Mouse (Mus musculus) brown adipose tissue, adult 24 weeks (tissue): Measurements from ENCODE around the gene Ccdc24. TPM values are rescaled to one million over a fixed set of nuclear protein-coding genes. Genes with fewer than 3 reads are reported as not detected.

ENCODE experiments used
- H3K27ac ChIP-seq: fragments of 200-500 bp; replicated peaks from 2 replicates; pipeline ENCODE4 v1.5.1; 2012; ENCODE audit warnings: low read depth, mild to moderate bottlenecking, low read length
- H3K4me1 ChIP-seq: fragments of 200-500 bp; 2 replicates; pipeline ENCODE4 v1.6.1; 2012; ENCODE audit warnings: low read length, mixed read lengths; ENCODE audit not compliant: control insufficient read depth, insufficient read depth, insufficient read length
- H3K4me3 ChIP-seq: fragments of 200-500 bp; 2 replicates; pipeline ENCODE4 v1.5.1; 2012; ENCODE audit warnings: low read depth, mild to moderate bottlenecking, low read length, moderate library complexity; ENCODE audit not compliant: insufficient read depth
- polyA plus RNA-seq: library from polyadenylated mRNA; stranded (reverse); fragments of >200 nt; gene quantifications from 2 replicates; pipeline ENCODE4 v1.2.4, GENCODE M21; 2012; ENCODE audit not compliant: missing spikeins, insufficient read depth, insufficient read length

Gene Ccdc24
- polyA plus RNA-seq, 1 experiment: not detected

DNA sequence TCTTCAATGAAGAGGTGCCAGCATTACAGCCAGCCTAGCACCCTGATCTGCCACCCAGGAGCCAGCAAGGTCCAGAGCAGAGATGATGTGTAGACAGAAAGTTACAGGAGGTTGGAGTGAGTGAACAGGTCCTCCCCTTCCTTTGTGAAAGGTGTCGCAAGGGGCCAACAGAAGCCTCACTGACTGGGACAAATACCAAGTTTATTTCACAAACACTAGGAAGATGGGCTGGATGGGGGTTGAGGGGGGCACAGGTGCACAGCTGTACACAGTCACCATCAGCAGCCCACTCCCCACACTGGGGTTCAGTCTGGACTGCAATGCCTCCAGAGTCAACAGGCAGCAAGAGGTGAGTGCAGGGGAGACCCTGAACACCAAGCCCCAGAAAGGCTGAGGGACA is 11.8 kb upstream of the Ccdc24 start:
- no peak overlapping the region for H3K4me3 ChIP-seq
- H3K27ac ChIP-seq: no peak overlapping the region
- H3K4me1 ChIP-seq: peaks cover 8% of the 10 kb centered on the region

DNA sequence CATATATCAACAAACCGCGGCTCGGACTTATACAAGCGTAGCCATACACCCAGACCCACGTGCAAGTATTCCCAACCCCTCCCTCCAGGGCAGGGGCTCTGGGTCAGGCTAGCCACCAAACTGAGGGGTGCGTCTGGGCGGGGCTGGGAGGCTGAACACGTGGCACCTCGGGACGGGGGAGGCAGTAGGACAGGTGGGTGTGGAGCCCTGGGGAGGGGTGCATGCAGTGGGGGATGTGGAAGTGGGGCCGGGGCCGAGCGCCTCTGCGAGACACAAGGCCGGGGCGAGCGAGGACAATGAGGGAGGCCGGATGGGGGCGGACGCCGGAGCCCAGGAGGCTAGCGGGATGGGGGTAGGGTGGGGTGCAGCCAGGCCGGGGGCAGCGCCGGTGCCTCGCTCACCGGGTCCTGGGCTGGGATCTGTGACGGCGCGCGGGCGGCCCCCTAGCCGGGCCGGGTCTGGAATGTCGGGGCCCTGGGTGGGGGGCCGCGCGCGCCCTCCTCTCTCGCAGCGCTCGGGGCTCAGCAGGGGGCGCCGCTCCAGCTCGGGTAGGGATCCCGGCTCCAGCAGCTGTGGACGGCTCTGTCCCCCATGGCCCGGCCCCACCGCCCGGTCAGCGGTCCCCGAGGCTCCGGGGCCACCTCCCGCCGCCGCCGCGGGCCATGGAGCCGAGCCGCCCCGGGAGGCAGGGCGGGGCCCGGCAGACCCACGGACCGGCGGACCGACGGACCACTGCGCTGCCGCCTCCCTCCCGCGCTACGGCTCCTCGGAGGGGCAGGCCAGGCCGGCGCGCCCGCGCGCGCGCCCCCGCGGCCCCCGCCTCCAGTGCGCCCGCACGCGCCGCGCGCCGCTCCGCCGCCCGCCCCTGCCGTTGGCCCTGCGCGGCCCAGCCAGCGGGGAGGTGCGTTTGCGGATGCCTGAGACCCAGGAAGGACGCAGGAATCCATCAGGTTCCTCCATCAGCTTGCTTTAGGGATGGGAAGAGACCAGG is 10.6 kb upstream of the Ccdc24 start, which contains the start of gene B4galt2:
TSS of gene B4galt2 (minus strand) at position 787 of the 991 bp plus-strand sequence.
- H3K4me3 ChIP-seq: peak within 1 kb of the TSS; percentile 66
- H3K27ac ChIP-seq: no peak within 1 kb of the TSS
- peaks cover 8% of the 10 kb centered on the region for H3K4me1 ChIP-seq

DNA sequence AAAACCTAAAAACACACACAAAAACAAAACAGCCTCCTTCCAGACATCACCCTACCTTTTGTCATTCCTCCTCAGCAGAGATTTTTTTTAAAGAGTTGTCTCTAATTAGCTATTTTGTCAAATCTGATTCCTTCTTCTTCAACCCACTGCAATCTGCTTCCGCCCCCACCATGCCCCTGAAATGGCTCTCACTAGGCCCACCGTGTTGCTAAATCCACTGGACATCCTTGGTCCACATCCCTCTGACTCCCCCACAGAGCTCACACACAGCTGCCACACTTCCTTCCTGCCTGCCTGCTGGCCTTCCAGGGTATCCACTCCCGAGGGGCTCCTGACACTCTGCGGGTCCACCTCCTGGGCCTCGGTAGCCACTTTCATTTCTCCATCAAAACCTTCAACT is 6.3 kb upstream of the Ccdc24 start:
- Histone ChIP-seq H3K4me3 (no peak overlapping the region), H3K27ac (no peak overlapping the region), H3K4me1 (peaks cover 3% of the 10 kb centered on the region)

DNA sequence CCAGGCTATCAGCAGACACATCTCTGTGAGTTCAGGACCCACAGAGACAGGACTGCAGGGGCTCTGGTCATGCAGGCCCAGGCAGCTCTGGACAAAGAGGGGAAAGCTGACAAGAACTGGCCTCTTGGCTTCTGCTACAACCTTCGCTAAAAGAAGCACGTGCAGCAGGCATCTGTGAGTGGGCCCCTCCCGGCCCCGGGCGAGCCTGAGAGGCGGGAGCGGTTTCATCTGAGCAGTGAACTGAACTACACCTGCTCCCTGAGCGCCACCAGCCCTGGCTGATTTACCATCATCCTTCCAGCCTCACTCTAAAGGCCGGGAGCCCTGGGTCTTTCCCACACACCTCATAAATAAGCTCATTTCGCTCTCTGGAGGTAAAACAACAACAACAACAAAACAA is 5.9 kb upstream of the Ccdc24 start:
- Histone ChIP-seq H3K27ac (no peak overlapping the region), H3K4me1 (no peaks in the 10 kb centered on the region)

DNA sequence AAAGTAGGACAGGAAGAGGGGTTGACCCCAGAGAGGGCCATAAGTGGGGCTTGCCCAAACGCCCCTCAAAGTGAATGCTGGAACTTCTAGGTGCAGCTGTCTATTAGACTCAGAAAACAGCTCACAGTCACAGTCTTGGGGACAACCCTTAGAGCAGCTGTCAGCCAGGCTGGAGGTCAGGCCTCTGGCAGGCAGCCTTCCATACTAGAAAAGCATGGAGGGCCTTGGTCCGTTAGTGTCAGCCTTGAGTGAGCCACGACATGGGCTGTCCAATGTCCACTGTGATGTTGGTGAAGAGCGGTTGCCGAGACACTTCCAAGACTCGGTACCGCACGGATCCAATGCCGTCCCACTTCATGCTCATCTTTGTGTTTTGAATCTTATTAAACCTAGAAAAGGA is 1.3 kb upstream of the Ccdc24 start:
- no peaks in the 10 kb centered on the region for H3K4me1 ChIP-seq
- H3K4me3 ChIP-seq: no peak overlapping the region
- H3K27ac ChIP-seq: no peak overlapping the region

More for the DNA sequence above, 5.9 kb upstream of the Ccdc24 start:
- H3K4me3 ChIP-seq: no peak overlapping the region

DNA sequence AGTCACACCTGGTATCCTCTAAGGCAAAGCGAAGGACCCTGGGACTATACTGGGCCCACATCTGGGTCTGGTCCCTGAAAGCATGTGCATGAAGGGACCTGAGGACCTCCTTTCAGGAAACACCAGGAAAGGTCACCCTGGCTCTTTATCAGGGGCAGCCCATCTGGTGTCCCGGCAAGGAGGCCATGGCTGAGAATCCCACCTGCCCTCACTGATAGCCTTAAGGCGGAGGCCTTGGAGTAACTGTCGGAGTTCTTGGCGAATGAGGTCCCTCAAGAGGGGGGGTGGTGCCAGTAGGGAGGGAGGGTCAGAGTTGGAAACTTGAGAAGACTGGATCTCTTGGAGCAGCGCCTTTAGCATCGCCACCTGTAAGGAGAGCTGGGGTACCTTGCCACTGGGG is 570 bp downstream of the Ccdc24 start:
- Histone ChIP-seq H3K4me3 (no peak overlapping the region), H3K4me1 (no peaks in the 10 kb centered on the region), H3K27ac (no peak overlapping the region)

DNA sequence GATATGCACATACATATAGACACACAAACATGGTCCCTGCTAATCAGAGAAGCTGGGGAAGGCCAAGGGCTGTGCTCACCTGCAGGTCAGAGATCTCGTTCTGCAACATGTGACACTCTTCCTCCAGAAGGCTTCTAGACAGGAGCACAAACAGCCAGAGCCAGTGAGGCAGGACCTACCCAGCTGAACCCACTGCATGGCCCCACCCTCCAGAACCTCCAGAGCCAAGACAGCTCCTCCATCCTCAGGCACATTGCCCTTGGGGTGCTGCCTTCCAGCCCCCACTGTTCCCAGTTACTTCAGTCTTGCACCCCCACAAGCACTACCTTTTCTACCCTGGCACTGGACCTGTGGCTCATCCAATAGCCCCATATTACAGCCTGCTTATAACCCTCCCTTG is 1.9 kb downstream of the Ccdc24 start:
- Histone ChIP-seq H3K4me3 (no peak overlapping the region), H3K4me1 (no peaks in the 10 kb centered on the region), H3K27ac (no peak overlapping the region)

DNA sequence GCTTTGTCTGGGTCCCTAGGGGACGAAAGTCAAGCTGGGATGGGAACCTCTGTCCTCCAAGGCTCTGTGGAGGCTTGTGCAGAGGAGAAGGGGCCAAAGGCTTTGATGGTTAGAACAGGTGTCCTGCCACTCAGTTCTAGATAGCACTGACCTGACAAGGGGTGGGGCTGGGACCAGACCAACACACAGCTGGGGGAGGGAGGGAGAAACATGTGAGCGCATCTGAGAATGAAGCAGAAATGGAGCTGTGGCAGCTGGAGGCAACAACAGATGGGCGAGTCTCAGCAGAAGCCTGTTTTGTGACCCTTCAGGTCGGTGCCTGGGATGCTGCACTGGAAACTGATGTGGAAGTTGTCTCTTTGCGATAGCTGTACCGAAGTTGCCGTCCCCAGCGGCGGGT is 3.0 kb downstream of the Ccdc24 start:
- Histone ChIP-seq H3K27ac (no peak overlapping the region), H3K4me3 (no peak overlapping the region), H3K4me1 (no peaks in the 10 kb centered on the region)

DNA sequence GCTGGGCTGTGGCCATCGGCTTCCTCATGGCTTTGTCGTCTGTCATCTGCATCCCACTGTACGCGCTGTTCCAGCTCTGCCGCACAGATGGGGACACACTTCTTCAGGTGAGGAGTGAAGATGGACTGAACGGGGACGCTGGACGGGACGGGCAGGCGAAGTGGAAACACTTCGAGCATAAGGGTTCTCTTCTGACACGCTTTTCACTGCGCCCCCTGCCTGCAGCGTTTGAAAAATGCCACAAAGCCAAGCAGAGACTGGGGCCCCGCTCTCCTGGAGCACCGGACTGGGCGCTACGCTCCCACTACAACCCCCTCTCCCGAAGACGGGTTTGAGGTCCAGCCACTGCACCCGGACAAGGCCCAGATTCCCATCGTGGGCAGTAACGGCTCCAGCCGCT is 4.5 kb downstream of the Ccdc24 start:
- Histone ChIP-seq H3K4me1 (no peaks in the 10 kb centered on the region), H3K4me3 (no peak overlapping the region)

DNA sequence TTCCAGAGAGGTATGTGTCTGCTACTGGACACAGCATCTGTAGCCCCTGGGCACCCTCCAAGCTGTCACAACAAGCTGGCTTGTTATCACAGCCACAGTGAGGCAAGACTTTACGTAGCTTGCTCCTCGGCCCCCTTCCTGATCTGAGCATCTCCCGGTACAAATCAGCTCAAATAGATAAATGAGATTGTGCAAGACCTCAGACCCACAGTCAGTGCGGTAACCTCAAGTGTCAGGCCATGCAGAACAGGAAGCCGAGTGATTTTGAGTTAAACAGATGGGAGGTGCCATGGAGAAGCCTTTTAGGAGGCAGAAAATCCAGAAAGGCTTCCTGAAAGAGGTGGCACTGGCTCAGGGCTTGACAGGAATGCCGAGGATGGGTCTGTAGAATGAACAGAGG is 5.4 kb downstream of the Ccdc24 start:
- Histone ChIP-seq H3K27ac (no peak overlapping the region), H3K4me3 (no peak overlapping the region), H3K4me1 (no peaks in the 10 kb centered on the region)

More for the DNA sequence above, 4.5 kb downstream of the Ccdc24 start:
- H3K27ac ChIP-seq: no peak overlapping the region

DNA sequence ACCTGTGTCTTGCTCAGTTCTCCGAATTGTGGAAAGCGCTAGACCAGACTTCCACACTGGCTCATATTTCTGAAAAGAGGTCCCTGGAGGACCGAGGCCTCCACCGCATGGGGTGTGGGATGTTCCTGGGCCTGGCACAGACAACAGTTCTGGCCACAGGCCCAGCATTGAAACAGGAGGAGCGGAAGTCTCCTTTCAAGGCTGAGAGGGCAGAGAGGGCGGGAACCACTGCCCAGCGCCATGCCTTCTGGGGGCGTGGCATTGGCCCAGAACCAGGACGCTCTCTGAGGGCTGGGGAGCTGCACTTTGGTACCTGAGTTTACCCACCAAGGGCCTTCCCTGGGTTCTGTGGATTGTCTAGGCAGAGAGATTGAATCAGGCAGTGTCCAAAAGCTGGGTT is 6.3 kb downstream of the Ccdc24 start:
- Histone ChIP-seq H3K4me3 (no peak overlapping the region), H3K4me1 (no peaks in the 10 kb centered on the region), H3K27ac (no peak overlapping the region)

DNA sequence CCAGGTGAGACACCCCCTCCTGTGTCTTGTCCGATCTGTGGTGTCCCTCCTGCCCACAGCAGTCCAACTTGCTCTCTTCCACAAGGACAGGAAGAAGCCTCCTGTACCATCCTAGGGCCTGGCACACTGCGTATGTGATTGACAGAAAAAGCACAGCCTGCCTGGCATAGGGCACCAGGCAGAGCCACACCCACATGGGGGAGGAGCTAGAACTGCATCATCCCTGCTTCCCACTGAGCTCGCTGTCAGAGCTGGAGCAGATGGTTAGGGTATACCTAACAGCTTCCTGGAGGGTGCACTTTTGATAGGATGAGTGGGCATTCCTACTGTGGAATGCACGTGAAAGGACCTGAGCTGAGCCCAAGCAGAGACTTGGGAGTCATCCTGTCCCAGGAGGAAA is 9.5 kb downstream of the Ccdc24 start:
- no peak overlapping the region for H3K4me3 ChIP-seq
- no peaks in the 10 kb centered on the region for H3K4me1 ChIP-seq
- H3K27ac ChIP-seq: no peak overlapping the region

DNA sequence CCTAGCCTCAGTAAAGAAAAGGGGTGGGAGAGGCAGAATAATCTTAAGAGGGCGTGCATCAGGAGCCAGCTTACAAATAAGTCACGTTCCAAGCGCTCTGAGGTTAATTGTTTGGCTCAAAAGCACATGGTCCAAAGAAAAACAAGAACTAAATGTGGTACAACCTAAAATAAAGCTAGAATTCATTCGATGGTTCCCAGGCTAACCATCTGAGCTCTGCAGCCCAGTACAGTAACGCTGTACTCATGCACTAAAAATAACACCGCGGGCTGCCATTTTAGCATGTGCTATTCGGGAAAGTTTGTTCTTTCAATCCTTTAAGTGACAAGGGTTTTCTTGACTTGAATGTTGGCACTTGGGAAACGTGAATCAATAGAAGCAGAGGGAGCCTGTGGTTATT is 11.8 kb downstream of the Ccdc24 start:
- H3K4me1 ChIP-seq: no peaks in the 10 kb centered on the region
- no peak overlapping the region for H3K27ac ChIP-seq
- H3K4me3 ChIP-seq: no peak overlapping the region

DNA sequence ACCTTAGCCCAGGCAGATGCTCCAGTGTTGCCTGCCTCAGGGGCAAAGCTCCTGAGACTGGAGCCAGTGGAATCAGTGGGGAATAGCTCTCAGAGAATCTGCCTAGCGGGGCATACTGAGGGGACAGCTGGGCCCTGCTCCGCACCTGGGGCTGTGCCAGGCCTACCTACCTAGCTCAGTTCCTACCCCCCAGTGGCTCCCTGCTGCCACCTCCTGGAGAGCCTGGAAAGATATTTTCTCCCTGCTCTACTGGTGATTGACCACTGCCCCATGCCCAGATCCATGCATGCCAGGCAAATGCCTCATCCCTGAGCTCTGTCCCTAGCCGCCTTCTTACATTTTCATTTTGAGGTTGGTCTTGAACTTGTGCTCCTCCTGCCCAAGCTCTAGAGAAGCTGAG is 13.6 kb downstream of the Ccdc24 start:
- no peak overlapping the region for H3K4me3 ChIP-seq
- H3K4me1 ChIP-seq: no peaks in the 10 kb centered on the region
- no peak overlapping the region for H3K27ac ChIP-seq

DNA sequence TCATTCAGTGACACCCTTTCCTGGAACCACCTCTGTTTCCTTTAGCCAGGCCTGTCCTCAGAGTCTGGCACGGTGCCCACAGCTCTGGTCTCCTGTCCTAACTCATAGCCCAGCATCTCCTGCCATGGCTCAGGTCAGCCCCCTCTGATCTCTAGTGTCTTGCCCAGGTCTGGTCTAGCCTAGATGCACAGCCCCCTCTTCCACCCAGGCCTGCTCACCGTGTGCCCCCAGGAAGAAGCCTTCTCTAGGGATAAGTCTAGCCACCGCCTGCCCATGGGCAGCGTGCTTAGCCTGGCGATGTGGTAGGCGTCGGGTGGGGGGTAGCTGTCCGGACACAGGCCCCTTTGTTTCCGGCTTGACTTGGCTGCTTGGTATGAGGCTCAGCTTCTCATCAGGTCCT is 17.2 kb downstream of the Ccdc24 start:
- no peak overlapping the region for H3K27ac ChIP-seq
- no peak overlapping the region for H3K4me3 ChIP-seq
- 0 out of 2 replicates have a peak, but pooled peaks cover 2% of the 10 kb centered on the region for H3K4me1 ChIP-seq
